Mouse (Mus musculus): ENCODE measurements around the gene Alg9. TPM values are rescaled to one million over a fixed set of nuclear protein-coding genes. Genes with fewer than 3 reads are reported as not detected.

Alg9 gene
- polyA plus RNA-seq (2021) = 27.5 TPM

DNA sequence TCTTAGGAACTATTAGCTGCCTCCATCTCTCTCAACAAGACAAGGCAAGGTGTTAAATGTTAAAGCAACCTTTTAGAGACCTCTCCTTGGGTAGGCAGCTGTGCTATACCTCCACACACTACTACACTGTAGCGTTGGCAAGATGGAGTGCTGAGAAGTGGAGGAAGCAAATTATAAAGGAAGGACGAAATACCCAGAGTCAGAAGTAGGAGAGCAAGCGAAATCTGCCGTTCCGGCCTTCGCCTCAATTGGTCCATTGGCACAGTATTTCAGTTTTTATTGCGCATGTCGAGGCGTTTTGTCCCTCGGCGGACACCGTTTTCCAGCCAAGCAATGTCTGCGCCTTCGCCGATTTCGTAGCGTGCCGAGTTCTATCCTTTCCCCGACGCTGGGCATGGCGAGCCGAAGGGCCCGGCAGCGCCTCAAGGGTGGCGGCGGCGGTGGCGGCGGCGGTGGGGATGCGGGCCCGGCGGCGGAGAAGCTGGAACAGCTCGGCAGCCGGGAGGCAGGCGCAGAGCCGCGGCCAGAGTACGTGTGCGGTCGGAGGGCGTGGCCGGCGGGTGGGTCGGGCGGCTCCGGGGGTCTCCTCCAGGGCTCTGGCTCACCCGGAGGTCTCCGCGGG lies at the start of gene Alg9, which contains the start of gene 1110032A03Rik:
Gene Alg9, plus strand, starts transcription at position 29 of the 622 bp plus-strand sequence.
Gene 1110032A03Rik, minus strand, starts transcription at position 530 of the 622 bp plus-strand sequence.
- no peak for TF ChIP-seq CTCF (IDR thresholded peaks at IDR 0.05)
- H3K27me3 ChIP-seq = no peaks in the 10 kb centered on the region
- DNase-seq (ENCODE audit: low read depth, low spot score) (no peak), ATAC-seq (peak; percentile 49)
- POLR2A ChIA-PET = interaction anchor here (0.6 kb wide), 1 partner anchor 1664 kb away, joined by 3 read pairs; no protein-coding TSS in a partner anchor
- CTCF ChIA-PET = interaction anchor here (1.4 kb wide), 1 partner anchor 12 kb away, joined by 6 read pairs; no protein-coding TSS in a partner anchor
- in situ Hi-C loops (cut with MboI; ENCODE audit: low pct_unique_long_range_greater_than_20kb) = no loop called here

DNA sequence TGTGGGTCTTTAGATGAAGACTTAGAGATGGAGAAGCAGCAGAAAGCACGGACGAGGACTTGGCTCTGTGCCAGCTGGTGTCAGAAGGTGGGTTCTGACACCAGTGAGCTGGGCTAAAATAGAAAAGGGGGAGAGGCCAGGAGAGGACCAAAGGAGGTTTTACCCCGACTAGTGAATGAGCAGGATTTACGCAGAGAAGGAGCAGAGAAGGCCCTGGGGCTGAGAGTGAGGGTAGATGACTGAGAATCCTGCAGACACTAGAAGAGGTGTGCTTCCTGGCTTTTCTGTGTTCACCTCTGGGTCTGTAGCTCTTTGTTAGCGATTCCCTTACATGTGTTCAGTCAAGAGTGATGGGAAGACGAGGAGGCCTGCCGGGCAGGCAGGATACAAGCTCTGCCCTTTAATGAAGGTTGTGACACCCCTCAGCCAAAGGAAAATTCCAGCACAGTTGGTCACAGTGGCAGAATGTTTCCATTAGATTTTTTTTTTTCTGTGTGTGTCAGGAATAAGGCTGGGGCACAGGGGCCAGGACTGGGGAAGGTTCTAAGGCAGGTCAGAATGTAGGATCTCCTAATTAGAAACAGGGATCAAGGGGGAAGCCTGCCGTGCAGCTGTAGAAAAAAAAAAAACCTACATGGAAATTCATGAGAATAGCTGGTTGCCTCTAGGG lies 48.8 kb upstream of the Alg9 start:
- ATAC-seq (no peak), DNase-seq (ENCODE audit: low read depth, low spot score) (no peak)
- ChIA-PET POLR2A (interaction anchor here (2.4 kb wide), 1 partner anchor 20 kb away, joined by 6 read pairs; the partner anchor contains the start of gene 2310030G06Rik), CTCF (interaction anchor here (1.4 to 2.7 kb wide), 4 partner anchors 9 to 41 kb away, joined by 3 to 12 read pairs (median 4); partner anchors contain the start of gene Fdxacb1)
- in situ Hi-C loops (cut with MboI; ENCODE audit: low pct_unique_long_range_greater_than_20kb) = no loop called here
- TF ChIP-seq CTCF (IDR thresholded peaks at IDR 0.05) = no peak
- no peaks in the 10 kb centered on the region for H3K27me3 ChIP-seq

DNA sequence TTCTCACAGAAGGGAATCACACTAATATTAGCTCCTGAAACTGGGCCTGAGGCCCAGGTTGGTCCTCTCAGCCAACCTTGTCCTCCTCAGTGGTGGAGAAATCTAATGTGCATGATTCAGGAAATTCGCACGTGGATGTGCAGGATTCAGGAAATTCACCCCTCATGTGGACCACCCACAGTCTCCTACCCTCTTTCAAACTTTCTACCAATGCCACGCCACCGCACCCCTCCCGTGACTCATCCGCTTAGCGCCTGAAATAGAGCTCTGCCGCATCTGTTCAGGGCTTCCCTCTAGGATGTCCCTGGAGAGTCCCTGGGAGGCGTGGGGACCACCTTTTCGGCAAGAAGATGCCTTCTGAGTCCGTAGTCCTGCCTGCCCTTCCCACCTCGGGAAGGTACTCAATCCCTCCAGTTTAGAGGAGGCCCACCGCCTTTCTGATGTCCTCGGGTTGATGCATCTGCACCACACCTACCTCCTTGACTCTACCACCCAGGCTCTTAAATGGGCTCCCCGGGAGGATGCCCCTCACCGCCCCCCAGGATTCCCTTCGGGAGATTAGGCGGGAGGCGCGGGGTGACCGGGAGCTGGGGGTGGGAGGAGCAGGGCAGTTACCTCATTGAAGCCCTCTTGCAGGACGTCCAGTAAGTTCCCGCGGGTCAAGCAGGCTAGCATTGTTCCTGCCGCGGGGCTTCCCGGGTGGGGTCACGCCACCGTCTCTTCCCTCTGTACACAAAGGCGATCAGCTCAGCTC lies 47.5 kb upstream of the Alg9 start:
- POLR2A ChIA-PET = interaction anchor here (1.1 to 2.4 kb wide), 3 partner anchors 14 to 26 kb away, joined by 3 to 12 read pairs (median 6); partner anchors contain the start of genes 2310030G06Rik and Hspb2
- in situ Hi-C loops (cut with MboI; ENCODE audit: low pct_unique_long_range_greater_than_20kb) = no loop called here
- CTCF ChIA-PET = interaction anchor here (0.7 to 2.7 kb wide), 6 partner anchors 8 to 40 kb away, joined by 3 to 12 read pairs (median 4); partner anchors contain the start of genes Dixdc1 and Fdxacb1
- no peaks in the 10 kb centered on the region for H3K27me3 ChIP-seq
- DNase-seq (ENCODE audit: low read depth, low spot score) = no peak
- ATAC-seq = peak; percentile 44
- TF ChIP-seq CTCF (IDR thresholded peaks at IDR 0.05) = no peak

DNA sequence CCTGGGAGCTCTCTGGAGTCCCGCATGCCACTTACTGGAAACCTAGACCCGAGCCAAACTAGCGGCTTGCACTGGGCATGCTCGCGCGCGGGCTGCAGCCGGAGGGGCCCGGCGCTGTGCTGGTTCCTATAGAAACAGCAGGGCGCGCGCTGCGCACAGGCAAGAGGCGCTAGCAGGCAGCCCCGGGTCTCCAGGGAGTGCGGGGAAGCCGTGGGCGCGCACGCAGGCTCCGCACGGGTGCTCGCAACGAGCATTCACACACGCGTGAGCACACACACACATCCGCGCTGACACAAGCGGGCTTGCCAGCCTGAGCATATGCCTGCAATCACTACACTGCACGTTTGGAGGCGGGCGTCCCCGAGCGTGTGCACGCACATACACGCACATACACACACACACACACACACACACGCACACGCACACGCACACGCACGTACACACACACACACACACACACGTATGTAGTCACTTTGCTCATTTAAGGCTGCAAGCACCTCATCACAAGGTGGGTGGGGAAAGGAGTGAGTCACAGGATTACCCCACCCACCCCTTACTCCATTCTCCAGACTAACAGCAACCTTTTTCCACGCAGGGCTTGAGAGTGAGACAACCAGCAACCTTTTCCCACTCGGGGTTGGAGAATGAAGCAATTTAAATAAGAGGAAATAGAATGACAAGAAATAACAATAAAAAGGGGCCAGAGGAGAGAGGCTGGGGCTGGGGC lies 46.7 kb upstream of the Alg9 start:
- H3K27me3 ChIP-seq = no peaks in the 10 kb centered on the region
- TF ChIP-seq CTCF (IDR thresholded peaks at IDR 0.05) = no peak
- ATAC-seq (peak; percentile 73), DNase-seq (ENCODE audit: low read depth, low spot score) (no peak)
- ChIA-PET POLR2A (interaction anchor here (1.1 to 2.4 kb wide), 3 partner anchors 14 to 25 kb away, joined by 3 to 12 read pairs (median 6); partner anchors contain the start of genes 2310030G06Rik and Hspb2), CTCF (interaction anchor here (2.7 kb wide), 1 partner anchor 39 kb away, joined by 12 read pairs; the partner anchor contains the start of gene Fdxacb1)
- in situ Hi-C loops (cut with MboI; ENCODE audit: low pct_unique_long_range_greater_than_20kb) = no loop called here

DNA sequence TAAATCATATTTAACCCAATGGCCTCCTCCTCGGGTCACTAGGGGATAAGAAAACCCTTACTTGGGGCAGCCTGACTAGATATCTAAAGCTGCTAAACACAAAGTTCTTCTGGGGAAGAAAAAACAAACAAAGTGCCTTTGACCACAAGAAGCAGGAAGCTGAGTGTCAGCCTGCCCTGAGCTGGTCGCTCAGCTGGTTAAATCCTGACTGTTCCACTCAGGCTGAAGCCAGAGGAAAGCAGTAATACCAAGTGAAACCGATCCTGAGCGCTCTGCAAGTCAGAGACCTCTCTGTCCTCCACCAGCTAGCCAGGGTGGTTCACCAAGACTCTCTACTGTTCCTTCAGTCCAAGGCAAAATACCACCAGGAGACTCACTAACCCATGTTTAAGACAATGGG lies 45.2 kb upstream of the Alg9 start:
- in situ Hi-C loops (cut with MboI; ENCODE audit: low pct_unique_long_range_greater_than_20kb) = no loop called here
- no peak for TF ChIP-seq CTCF (IDR thresholded peaks at IDR 0.05)
- ChIA-PET POLR2A (no interaction called here), CTCF (interaction anchor here (1.2 to 2.7 kb wide), 3 partner anchors 12 to 38 kb away, joined by 3 to 7 read pairs (median 4); partner anchors contain the start of gene Fdxacb1)
- H3K27me3 ChIP-seq = no peaks in the 10 kb centered on the region
- DNase-seq (ENCODE audit: low read depth, low spot score) = no peak
- ATAC-seq = no peak

DNA sequence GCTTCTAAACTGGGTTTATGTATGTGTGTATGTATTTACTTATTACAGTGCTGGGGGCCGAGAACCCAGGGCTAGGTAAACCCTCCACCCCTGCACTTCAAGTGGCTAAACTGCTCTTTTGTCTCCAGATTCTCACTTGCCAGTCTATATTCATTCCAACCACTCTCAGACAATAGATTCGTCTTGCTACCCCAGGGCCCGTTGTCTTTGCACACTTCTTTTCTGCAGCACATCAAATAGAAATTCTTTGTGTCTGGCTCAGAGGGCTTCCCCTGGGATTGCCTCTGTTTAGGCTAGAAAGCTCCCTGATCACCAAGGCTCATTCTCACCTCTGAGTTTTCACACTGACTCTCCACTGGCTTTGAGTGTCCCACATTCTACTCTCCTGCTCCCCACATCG lies 42.3 kb upstream of the Alg9 start:
- TF ChIP-seq CTCF (IDR thresholded peaks at IDR 0.05) = no peak
- no peaks in the 10 kb centered on the region for H3K27me3 ChIP-seq
- CTCF ChIA-PET = interaction anchor here (0.8 kb wide), 1 partner anchor 9 kb away, joined by 3 read pairs; no protein-coding TSS in a partner anchor
- POLR2A ChIA-PET = no interaction called here
- in situ Hi-C loops (cut with MboI; ENCODE audit: low pct_unique_long_range_greater_than_20kb) = no loop called here
- ATAC-seq = no peak
- no peak for DNase-seq (ENCODE audit: low read depth, low spot score)

DNA sequence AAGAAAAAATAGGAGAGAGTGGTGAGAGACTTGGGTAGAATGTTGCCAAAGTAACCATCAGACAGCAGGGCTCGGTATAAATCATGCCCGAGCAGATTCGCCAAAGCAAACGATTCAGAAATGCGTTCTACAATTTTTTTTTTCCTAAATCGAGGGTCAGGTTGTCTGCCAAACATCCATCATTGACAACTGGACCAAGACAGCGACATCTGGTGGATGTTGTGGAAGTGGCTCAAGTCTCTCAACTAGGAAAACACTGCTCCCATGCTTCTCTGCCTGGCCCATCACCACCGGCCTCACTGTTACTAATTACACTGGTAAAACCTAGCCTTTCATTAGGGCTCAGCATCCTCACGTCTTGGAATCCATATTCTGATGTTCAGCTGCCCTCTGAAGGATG lies 39.8 kb upstream of the Alg9 start:
- CTCF ChIA-PET = interaction anchor here (0.7 to 1.3 kb wide), 3 partner anchors 8 to 25 kb away, joined by 3 to 4 read pairs (median 3); no protein-coding TSS in a partner anchor
- no peak for ATAC-seq
- POLR2A ChIA-PET = interaction anchor here (0.6 kb wide), 1 partner anchor 85 kb away, joined by 3 read pairs; no protein-coding TSS in a partner anchor
- in situ Hi-C loops (cut with MboI; ENCODE audit: low pct_unique_long_range_greater_than_20kb) = no loop called here
- TF ChIP-seq CTCF (IDR thresholded peaks at IDR 0.05) = peak; percentile 87
- DNase-seq (ENCODE audit: low read depth, low spot score) = no peak
- H3K27me3 ChIP-seq = no peaks in the 10 kb centered on the region

DNA sequence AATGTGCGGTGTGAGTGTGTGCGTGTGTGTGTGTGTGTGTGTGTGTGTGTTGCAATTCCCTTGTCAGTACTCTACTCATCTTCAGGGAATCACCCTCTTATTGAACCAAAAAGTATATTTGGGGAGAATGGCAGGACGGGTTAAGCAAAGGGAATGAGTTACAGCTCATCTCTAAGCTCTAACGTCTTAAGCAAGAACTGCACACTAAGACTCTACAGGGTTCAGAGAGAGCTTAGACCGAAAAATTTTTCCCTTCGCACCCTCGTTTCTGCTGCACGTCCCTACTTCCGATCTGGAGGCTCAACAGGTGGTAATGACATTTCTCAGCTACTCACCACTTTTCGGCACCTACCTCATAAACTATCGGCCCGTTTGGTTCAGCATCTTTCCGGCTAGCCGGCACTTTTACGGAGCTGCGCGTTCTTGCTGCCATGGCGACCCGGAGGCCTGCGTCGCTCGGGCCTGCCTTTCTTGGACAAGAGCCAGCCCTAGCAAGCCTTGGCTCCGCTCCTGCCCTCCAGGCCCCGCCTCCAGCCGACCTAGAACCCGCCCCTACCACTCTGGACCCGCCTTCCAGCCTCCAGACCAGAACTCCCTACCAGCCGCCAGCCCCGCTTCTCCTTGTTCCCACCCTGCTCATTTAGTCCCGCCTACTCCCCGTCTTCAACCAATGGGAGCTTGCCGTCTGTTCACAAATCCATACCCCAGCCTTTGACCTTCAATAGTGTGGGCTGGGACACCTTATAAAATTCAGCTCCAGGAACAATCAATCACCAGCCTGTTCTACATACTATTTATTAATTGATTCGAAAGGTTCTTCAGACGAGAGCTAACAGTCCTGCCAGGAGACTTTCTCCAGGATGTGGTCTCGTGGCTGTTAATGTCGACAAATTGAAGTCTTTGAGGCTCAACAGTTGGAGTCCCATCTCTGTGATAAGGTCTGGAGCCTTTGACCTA lies 35.6 kb upstream of the Alg9 start, which contains the start of gene Dixdc1:
Gene Dixdc1, minus strand, starts transcription at position 604 of the 957 bp plus-strand sequence.
- in situ Hi-C loops (cut with MboI; ENCODE audit: low pct_unique_long_range_greater_than_20kb) = no loop called here
- TF ChIP-seq CTCF (IDR thresholded peaks at IDR 0.05) = no peak
- POLR2A ChIA-PET = interaction anchor here (0.6 to 0.8 kb wide), 2 partner anchors 15 to 264 kb away, joined by 3 read pairs; no protein-coding TSS in a partner anchor

More for the DNA sequence above, 35.6 kb upstream of the Alg9 start, which contains the start of gene Dixdc1:
- CTCF ChIA-PET = interaction anchor here (0.6 to 1.4 kb wide), 5 partner anchors 10 to 28 kb away, joined by 3 to 5 read pairs (median 3); no protein-coding TSS in a partner anchor
- H3K27me3 ChIP-seq = no peaks in the 10 kb centered on the region
- DNase-seq (ENCODE audit: low read depth, low spot score) = no peak
- ATAC-seq = peak; percentile 14
